Mouse (Mus musculus): ENCODE measurements around the gene Usf2. TPM values are rescaled to one million over a fixed set of nuclear protein-coding genes. Genes with fewer than 3 reads are reported as not detected.
A peak's percentile ranks its signal among the peaks of the same experiment; 100 is the strongest.

Usf2 gene
- polyA plus RNA-seq, 1 experiment = 88.6 TPM

DNA sequence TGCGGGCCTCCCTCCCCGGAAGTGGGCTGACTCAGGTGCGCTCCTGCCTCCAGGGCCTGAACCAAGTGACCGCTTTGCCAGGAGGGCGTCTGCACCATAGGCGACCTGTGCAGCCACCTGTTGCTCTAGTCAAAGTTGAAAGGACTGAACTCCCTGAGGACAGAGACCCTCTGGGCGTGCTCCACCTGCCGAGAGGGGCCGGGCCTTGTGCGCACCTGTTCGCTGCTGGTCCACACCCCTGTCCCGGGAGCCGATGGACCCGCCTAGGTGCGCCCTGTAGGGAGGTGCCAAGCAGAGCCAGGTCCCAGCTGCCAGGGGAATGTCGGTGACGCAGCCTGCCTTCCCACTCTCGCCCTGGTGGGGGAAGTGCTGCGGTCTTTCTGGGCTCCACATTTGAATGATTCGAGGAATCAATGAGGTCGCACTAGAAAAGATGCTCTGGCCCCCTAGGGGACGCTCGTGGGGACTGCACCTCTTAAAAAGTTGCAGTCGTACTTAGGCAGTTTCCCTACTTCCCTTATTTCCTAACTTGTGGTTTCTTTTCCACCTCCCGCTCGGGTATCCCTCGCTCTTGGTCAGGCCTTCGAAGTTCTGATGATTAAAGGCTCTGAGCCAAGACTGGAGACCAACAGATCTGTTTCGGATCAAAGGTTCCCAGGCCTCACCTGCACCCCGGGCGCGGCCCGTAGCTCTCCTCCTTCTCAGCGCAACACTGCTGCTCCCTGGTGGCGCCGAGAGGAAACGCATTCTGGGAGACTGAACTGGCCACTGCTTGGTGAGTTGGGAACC lies 17.1 kb upstream of the Usf2 start, which contains the start of gene Fam187b:
Gene Fam187b (plus strand): TSS at position 290 of the 789 bp plus-strand sequence.
- Histone ChIP-seq H3ac (ENCODE audit: control insufficient read depth, insufficient read length) (no peak within 1 kb of the TSS), H3K36me3 (ENCODE audit: control insufficient read depth, insufficient read depth) (no peaks in the 10 kb centered on the region), H3K27me3 (ENCODE audit: control insufficient read depth, insufficient read depth, insufficient read length) (peaks cover 30% of the 10 kb centered on the region), H3K4me2 (ENCODE audit: low read depth) (peak within 1 kb of the TSS; percentile 30), H3K79me2 (ENCODE audit: control insufficient read depth, insufficient read depth) (no peaks in the 10 kb centered on the region), H3K4me3 (no peak within 1 kb of the TSS)
- no peak for TF ChIP-seq CEBPB (IDR thresholded peaks at IDR 0.05; ENCODE audit: insufficient read depth, poor library complexity, severe bottlenecking)
- TF ChIP-seq SRF (IDR thresholded peaks at IDR 0.05; ENCODE audit: control insufficient read depth, insufficient read length, low read depth) = no peak
- peak in 1 of 3 experiments; percentile 1 for TF ChIP-seq MYOD1 (IDR thresholded peaks at IDR 0.05; ENCODE audit: control insufficient read depth in 1 of 3, insufficient read length in 2 of 3, low read depth in 2 of 3)
- no peak for TF ChIP-seq E2F4 (IDR thresholded peaks at IDR 0.05; ENCODE audit: insufficient read depth)
- TF ChIP-seq USF1 (IDR thresholded peaks at IDR 0.05; ENCODE audit: low read depth) = no peak
- no peak for TF ChIP-seq POLR2A (IDR thresholded peaks at IDR 0.05; ENCODE audit: insufficient read length, low read depth)

GRCm38 (mm10) chr7:30973251-30973500 lies 16.6 kb upstream of the Usf2 start, which contains the start of gene Lsr:
Gene Lsr (minus strand): TSS chr7:30973464.
- H3K4me3 ChIP-seq = no peak within 1 kb of the TSS

DNA sequence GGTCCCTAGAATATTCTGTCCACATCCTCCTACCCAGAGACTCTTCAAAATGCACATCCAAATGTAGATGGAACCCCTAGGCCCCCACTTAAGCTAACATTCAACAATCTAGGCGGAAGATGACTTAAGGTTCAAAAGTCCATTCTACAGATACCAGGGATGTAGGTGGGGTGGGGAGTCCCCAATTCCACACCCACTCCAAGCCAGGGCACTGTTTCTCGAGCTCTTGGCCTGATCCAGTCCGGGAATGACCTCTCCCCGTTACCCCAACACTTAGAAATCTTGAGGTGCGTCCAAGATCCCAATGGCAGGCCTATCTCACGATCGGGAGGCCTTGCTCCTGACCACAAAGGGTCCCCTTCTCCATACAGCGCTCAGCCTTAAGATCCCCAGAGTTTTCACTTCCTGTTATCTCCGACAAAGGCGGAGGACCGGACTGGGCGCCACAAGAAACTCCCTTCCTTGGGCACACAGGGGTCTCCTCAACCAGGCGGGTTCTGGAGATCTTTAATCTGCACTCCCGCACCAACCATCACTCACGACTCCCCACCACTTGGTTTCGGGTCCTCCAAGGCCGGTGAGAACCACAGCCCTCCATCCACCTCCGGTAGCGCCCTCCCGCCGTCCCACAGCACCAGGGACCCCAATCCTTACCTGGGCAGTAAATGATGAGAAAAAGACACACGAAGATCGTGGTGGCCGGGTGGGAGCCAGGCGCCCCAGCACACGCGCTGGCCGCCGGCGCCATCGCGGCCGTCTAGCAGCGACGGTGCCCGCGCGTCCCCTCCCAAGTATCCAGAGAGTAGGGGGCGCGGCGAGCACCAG lies 16.0 kb upstream of the Usf2 start:
- H3K36me3 ChIP-seq (ENCODE audit: control insufficient read depth, insufficient read depth) = no peaks in the 10 kb centered on the region
- H3K27me3 ChIP-seq (ENCODE audit: control insufficient read depth, insufficient read depth, insufficient read length) = peaks cover 30% of the 10 kb centered on the region
- no peaks in the 10 kb centered on the region for H3K79me2 ChIP-seq (ENCODE audit: control insufficient read depth, insufficient read depth)
- TF ChIP-seq USF1 (IDR thresholded peaks at IDR 0.05; ENCODE audit: low read depth) = no peak
- no peak for TF ChIP-seq TCF3 (IDR thresholded peaks at IDR 0.05; ENCODE audit: insufficient read length, low read depth)
- no peak for TF ChIP-seq POLR2A (IDR thresholded peaks at IDR 0.05; ENCODE audit: insufficient read length, low read depth)
- no peak for TF ChIP-seq MYOD1 (IDR thresholded peaks at IDR 0.05; ENCODE audit: control insufficient read depth in 1 of 3, insufficient read length in 2 of 3, low read depth in 2 of 3)
- TF ChIP-seq MYOG (IDR thresholded peaks at IDR 0.05; ENCODE audit: control insufficient read depth in 1 of 3, insufficient read depth in 1 of 3, insufficient read length in 2 of 3, low read depth in 2 of 3) = no peak
- TF ChIP-seq CEBPB (IDR thresholded peaks at IDR 0.05; ENCODE audit: insufficient read depth, poor library complexity, severe bottlenecking) = no peak
- TF ChIP-seq REST (IDR thresholded peaks at IDR 0.05; ENCODE audit: insufficient read depth, insufficient read length) = no peak
- no peak for TF ChIP-seq E2F4 (IDR thresholded peaks at IDR 0.05; ENCODE audit: insufficient read depth)
- TF ChIP-seq POLR2AphosphoS2 (IDR thresholded peaks at IDR 0.05; ENCODE audit: insufficient read length, low read depth) = no peak
- no peak for TF ChIP-seq MAX (IDR thresholded peaks at IDR 0.05; ENCODE audit: low read depth)
- TF ChIP-seq TCF12 (IDR thresholded peaks at IDR 0.05; ENCODE audit: insufficient read depth, poor library complexity, severe bottlenecking) = no peak
- TF ChIP-seq SRF (IDR thresholded peaks at IDR 0.05; ENCODE audit: control insufficient read depth, insufficient read length, low read depth) = no peak
- no peak overlapping the region for H3K4me3 ChIP-seq
- H3ac ChIP-seq (ENCODE audit: control insufficient read depth, insufficient read length) = no peak overlapping the region
- no peak overlapping the region for H3K4me2 ChIP-seq (ENCODE audit: low read depth)

More at GRCm38 (mm10) chr7:30973251-30973500, 16.6 kb upstream of the Usf2 start, which contains the start of gene Lsr:
- Histone ChIP-seq H3K79me2 (ENCODE audit: control insufficient read depth, insufficient read depth) (no peaks in the 10 kb centered on the region), H3K36me3 (ENCODE audit: control insufficient read depth, insufficient read depth) (no peaks in the 10 kb centered on the region), H3ac (ENCODE audit: control insufficient read depth, insufficient read length) (no peak within 1 kb of the TSS), H3K27me3 (ENCODE audit: control insufficient read depth, insufficient read depth, insufficient read length) (peaks cover 30% of the 10 kb centered on the region), H3K4me2 (ENCODE audit: low read depth) (peak within 1 kb of the TSS; percentile 30)
- no peak for TF ChIP-seq TCF3 (IDR thresholded peaks at IDR 0.05; ENCODE audit: insufficient read length, low read depth)
- no peak for TF ChIP-seq E2F4 (IDR thresholded peaks at IDR 0.05; ENCODE audit: insufficient read depth)

GRCm38 (mm10) chr7:30971901-30972300 lies 15.3 kb upstream of the Usf2 start:
- TF ChIP-seq MYOG (IDR thresholded peaks at IDR 0.05; ENCODE audit: control insufficient read depth in 1 of 3, insufficient read depth in 1 of 3, insufficient read length in 2 of 3, low read depth in 2 of 3) = no peak
- TF ChIP-seq SRF (IDR thresholded peaks at IDR 0.05; ENCODE audit: control insufficient read depth, insufficient read length, low read depth) = no peak
- no peak for TF ChIP-seq CEBPB (IDR thresholded peaks at IDR 0.05; ENCODE audit: insufficient read depth, poor library complexity, severe bottlenecking)
- TF ChIP-seq POLR2AphosphoS2 (IDR thresholded peaks at IDR 0.05; ENCODE audit: insufficient read length, low read depth) = no peak
- no peak for TF ChIP-seq MAX (IDR thresholded peaks at IDR 0.05; ENCODE audit: low read depth)
- no peak for TF ChIP-seq TCF12 (IDR thresholded peaks at IDR 0.05; ENCODE audit: insufficient read depth, poor library complexity, severe bottlenecking)
- TF ChIP-seq TCF3 (IDR thresholded peaks at IDR 0.05; ENCODE audit: insufficient read length, low read depth) = no peak
- no peak for TF ChIP-seq USF1 (IDR thresholded peaks at IDR 0.05; ENCODE audit: low read depth)
- no peak for TF ChIP-seq MYOD1 (IDR thresholded peaks at IDR 0.05; ENCODE audit: control insufficient read depth in 1 of 3, insufficient read length in 2 of 3, low read depth in 2 of 3)
- TF ChIP-seq REST (IDR thresholded peaks at IDR 0.05; ENCODE audit: insufficient read depth, insufficient read length) = no peak
- TF ChIP-seq E2F4 (IDR thresholded peaks at IDR 0.05; ENCODE audit: insufficient read depth) = no peak
- H3K4me2 ChIP-seq (ENCODE audit: low read depth) = no peak overlapping the region

More at GRCm38 (mm10) chr7:30971901-30972300, 15.3 kb upstream of the Usf2 start:
- Histone ChIP-seq H3ac (ENCODE audit: control insufficient read depth, insufficient read length) (no peak overlapping the region), H3K4me3 (no peak overlapping the region), H3K36me3 (ENCODE audit: control insufficient read depth, insufficient read depth) (no peaks in the 10 kb centered on the region), H3K79me2 (ENCODE audit: control insufficient read depth, insufficient read depth) (no peaks in the 10 kb centered on the region), H3K27me3 (ENCODE audit: control insufficient read depth, insufficient read depth, insufficient read length) (peaks cover 30% of the 10 kb centered on the region)

All from myocyte (in vitro differentiated cells).